Mouse (Mus musculus) ES-E14 (cell line): Measurements from ENCODE around the gene Rai14. TPM values are rescaled to one million over a fixed set of nuclear protein-coding genes. Genes with fewer than 3 reads are reported as not detected.

ENCODE experiments used
- DNase-seq: peaks from one replicate; pipeline ENCODE4 v3.0.0-alpha.2; 2013; ENCODE audit warnings: low read depth, low spot score
- H3K27ac ChIP-seq: 2 replicates; pipeline ENCODE4 v1.5.1; 2012; ENCODE audit warnings: low read depth, mild to moderate bottlenecking, low read length, moderate library complexity, mixed read lengths; ENCODE audit not compliant: poor library complexity, insufficient read depth, severe bottlenecking
- H3K36me3 ChIP-seq: 2 replicates; pipeline ENCODE4 v1.6.1; 2012; ENCODE audit warnings: mild to moderate bottlenecking, low read length, moderate library complexity, mixed read lengths; ENCODE audit not compliant: control insufficient read depth, poor library complexity, insufficient read depth, severe bottlenecking
- H3K4me1 ChIP-seq, 2 experiments: fragments of 150-350 bp in 1 of 2; sonication (generic) in 1 of 2; 2 replicates each; pipeline ENCODE4 v1.6.1; 2012; ENCODE audit warnings: low read length in 2 of 2, mild to moderate bottlenecking in 1 of 2, mixed read lengths in 1 of 2; ENCODE audit not compliant: control insufficient read depth in 2 of 2, insufficient read depth in 2 of 2, poor library complexity in 1 of 2
- H3K4me3 ChIP-seq, 2 experiments: fragments of 150-350 bp in 1 of 2; sonication (generic) in 1 of 2; 2 replicates each; pipeline ENCODE4 v1.5.1; 2012; ENCODE audit warnings: low read length in 2 of 2, low read depth in 1 of 2, mild to moderate bottlenecking in 1 of 2, mixed read lengths in 1 of 2; ENCODE audit not compliant: insufficient read depth in 1 of 2, poor library complexity in 1 of 2, severe bottlenecking in 1 of 2
- H3K9ac ChIP-seq: 2 replicates; pipeline ENCODE4 v1.6.1; 2012; ENCODE audit warnings: low read depth, mild to moderate bottlenecking, low read length, mixed read lengths; ENCODE audit not compliant: poor library complexity, insufficient read depth, severe bottlenecking
- H3K9me3 ChIP-seq: fragments of 150-350 bp; sonication (generic); 2 replicates; pipeline ENCODE4 v1.6.1; 2012; ENCODE audit warnings: low read depth, mild to moderate bottlenecking, low read length; ENCODE audit not compliant: control insufficient read depth, insufficient read depth
- CHD2 ChIP-seq: IDR thresholded peaks from 2 replicates; pipeline ENCODE4 v1.6.1; 2014; ENCODE audit warnings: mild to moderate bottlenecking, low read depth, low read length, inconsistent platforms
- HCFC1 ChIP-seq: IDR thresholded peaks from 2 replicates; pipeline ENCODE4 v1.6.1; 2012; ENCODE audit warnings: low read length, inconsistent platforms, borderline replicate concordance; ENCODE audit not compliant: insufficient read depth
- MAFK ChIP-seq: IDR thresholded peaks from 2 replicates; pipeline ENCODE4 v1.6.1; 2014; ENCODE audit warnings: mild to moderate bottlenecking, low read depth, low read length, inconsistent platforms; ENCODE audit not compliant: insufficient read depth
- ZC3H11A ChIP-seq: IDR thresholded peaks from 2 replicates; pipeline ENCODE4 v1.6.1; 2012; ENCODE audit warnings: low read depth, mild to moderate bottlenecking, inconsistent platforms, low read length, borderline replicate concordance
- ZNF384 ChIP-seq: IDR thresholded peaks from 2 replicates; pipeline ENCODE4 v1.6.1; 2012; ENCODE audit warnings: low read depth, low read length, inconsistent platforms
- in situ Hi-C, 2 experiments: fragments of 600-800 bp; cut with MboI; formaldehyde crosslinking; loops; one replicate each; pipeline ENCODE4 v1.15.1; 2025; ENCODE audit warnings: low sequenced_read_pairs in 2 of 2, inconsistent platforms in 1 of 2; ENCODE audit not compliant: unreplicated experiment in 2 of 2
- total RNA-seq: library from RNA; depleted of rRNA; stranded (reverse); fragments of 300-350 nt; gene quantifications from 2 replicates; pipeline ENCODE4 v1.2.3, GENCODE M21; 2012

The Rai14 gene
- total RNA-seq, 1 experiment: 35.0 TPM

- DNase-seq: no peak
- in situ Hi-C loops: no loop called here
- Histone ChIP-seq H3K4me3 (no peak overlapping the region), H3K36me3 (peaks cover 3% of the 10 kb centered on the region; the same call in 1 of the 2 replicates), H3K9ac (no peak overlapping the region; the same call in 1 of the 2 replicates), H3K4me1 (peaks cover 6 to 12% of the 10 kb centered on the region in 2 experiments; a peak in 2 of 4 replicates), H3K27ac (no peak overlapping the region), H3K9me3 (no peaks in the 10 kb centered on the region)
- TF ChIP-seq HCFC1 (no peak), ZNF384 (no peak), CHD2 (no peak), ZC3H11A (no peak), MAFK (no peak)
Measured at GRCm38 (mm10) chr15:10696478-10697234, 17.8 kb downstream of the Rai14 start.

- in situ Hi-C loops: no loop called here
- Histone ChIP-seq H3K27ac (no peak overlapping the region), H3K9me3 (no peaks in the 10 kb centered on the region), H3K36me3 (no peaks in the 10 kb centered on the region; the same call in 1 of the 2 replicates), H3K9ac (no peak overlapping the region), H3K4me1 (peaks cover 20 to 27% of the 10 kb centered on the region in 2 experiments), H3K4me3 (no peak overlapping the region)
- no peak for TF ChIP-seq ZNF384
- no peak for TF ChIP-seq CHD2
- TF ChIP-seq ZC3H11A: no peak
- TF ChIP-seq HCFC1: no peak
- TF ChIP-seq MAFK: no peak
- no peak for DNase-seq
Measured at GRCm38 (mm10) chr15:10692627-10693026, 21.8 kb downstream of the Rai14 start.

DNA sequence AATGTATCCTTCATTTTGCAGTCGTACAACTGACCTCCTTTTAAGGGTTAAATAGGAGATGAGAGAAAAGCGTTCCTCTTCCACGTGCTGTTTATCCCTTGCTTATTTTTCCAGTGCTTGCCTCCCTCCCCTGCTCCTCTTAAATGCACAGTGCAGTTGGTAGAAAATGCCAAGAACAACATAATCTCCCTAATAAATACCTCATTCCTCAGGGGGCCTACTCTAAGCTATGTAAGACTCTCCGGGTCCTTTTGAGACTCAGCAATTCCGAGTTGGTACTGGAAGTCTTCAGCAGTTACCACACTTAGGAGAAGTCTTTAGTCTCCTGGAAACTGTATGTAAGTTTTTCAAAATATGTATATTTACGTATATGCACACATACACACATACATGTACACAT lies 22.9 kb downstream of the Rai14 start:
- H3K27ac ChIP-seq: no peak overlapping the region
- H3K4me1 ChIP-seq: peaks cover 27 to 32% of the 10 kb centered on the region in 2 experiments
- no peak overlapping the region for H3K4me3 ChIP-seq
- H3K9ac ChIP-seq: no peak overlapping the region
- in situ Hi-C loops: no loop called here
- no peak for DNase-seq
- peaks cover 3% of the 10 kb centered on the region; the same call in 1 of the 2 replicates for H3K36me3 ChIP-seq
- H3K9me3 ChIP-seq: no peaks in the 10 kb centered on the region
- no peak for TF ChIP-seq ZC3H11A
- TF ChIP-seq ZNF384: no peak
- TF ChIP-seq CHD2: no peak
- TF ChIP-seq MAFK: no peak
- no peak for TF ChIP-seq HCFC1

DNA sequence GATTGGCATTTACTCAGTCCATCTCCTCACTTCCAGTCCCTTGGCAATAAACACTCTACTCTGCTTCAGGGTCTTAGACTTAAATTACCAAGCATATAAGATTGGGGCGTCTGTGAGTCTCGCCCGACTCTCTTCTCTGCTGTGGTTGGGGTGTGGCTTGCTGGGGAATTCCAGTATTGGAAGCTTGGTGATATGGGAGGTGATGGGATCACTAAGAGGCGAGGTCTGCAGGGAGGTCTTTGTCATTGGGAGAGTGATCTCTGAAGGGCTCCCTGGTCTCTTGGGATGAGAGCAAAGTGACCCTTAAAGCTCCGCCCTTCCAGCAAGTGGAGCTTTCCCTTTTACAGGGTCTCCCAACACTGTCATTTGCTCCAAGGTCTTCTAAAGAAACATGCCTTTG lies 23.5 kb downstream of the Rai14 start:
- in situ Hi-C loops: no loop called here
- Histone ChIP-seq H3K27ac (no peak overlapping the region), H3K9ac (no peak overlapping the region), H3K4me1 (peaks cover 30% of the 10 kb centered on the region in 2 experiments), H3K9me3 (no peaks in the 10 kb centered on the region), H3K4me3 (no peak overlapping the region; a peak in 1 of 4 replicates), H3K36me3 (peaks cover 5% of the 10 kb centered on the region; the same call in 1 of the 2 replicates)
- TF ChIP-seq HCFC1: no peak
- TF ChIP-seq CHD2: no peak
- no peak for TF ChIP-seq MAFK
- no peak for TF ChIP-seq ZC3H11A
- TF ChIP-seq ZNF384: no peak
- no peak for DNase-seq
